Mouse (Mus musculus) heart, adult 8-10 months (tissue): ENCODE measurements around the gene Med17. TPM values are rescaled to one million over a fixed set of nuclear protein-coding genes. Genes with fewer than 3 reads are reported as not detected.
"Not testable (repeated sequence)": the region's sequence is repeated elsewhere in the genome, so short reads cannot be mapped to it uniquely, and the experiment has no call there.

ENCODE experiments used
- DNase-seq: peaks from one replicate; pipeline ENCODE4 v3.0.0; 2022; ENCODE audit warnings: low spot score
- total RNA-seq, 4 experiments: library from RNA; stranded (reverse); gene quantifications; 2 replicates each; pipeline ENCODE4 v1.2.4; 2022

Med17 gene
- 10 to 100 TPM; 14.0 to 17.9 (median 16.1) TPM for total RNA-seq

DNA sequence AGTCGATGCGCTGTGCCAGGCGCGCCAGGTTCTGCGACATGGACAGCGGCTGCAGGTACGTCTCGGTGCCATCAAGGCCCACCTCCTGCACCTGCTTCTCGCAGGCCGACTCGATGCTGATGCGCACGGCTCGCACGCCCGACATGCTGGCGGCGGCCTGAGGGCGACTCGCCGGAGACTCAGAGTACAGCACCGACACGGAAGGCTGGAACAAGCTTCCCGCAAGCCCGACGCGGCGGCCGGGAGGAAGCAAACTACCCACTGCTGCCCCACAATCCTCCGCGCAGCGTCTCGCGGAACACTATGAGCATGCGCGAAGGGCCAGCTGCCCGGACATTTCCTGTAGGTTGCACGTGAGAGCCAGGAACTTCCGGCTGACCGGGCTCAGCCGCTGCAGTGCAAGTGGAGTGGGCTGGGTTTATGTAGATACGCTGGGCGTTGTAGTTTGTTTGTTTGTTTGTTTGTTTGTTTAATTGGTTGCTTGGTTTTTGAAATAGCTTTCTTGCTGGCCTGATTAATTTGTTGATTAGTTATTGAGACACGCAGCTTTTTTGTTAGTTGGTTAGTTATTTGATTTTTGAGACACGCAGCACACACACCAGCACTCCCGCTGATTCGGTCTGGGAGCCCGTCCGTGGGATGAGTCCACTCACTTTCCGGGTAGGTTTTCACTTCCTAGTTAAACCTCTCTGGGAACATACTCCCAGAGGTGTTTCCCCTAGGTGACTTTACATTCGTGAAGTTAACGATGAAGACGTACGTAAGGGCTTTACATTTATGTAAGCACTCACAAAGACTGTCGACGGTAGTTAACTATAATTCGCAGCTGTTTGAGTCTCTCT lies at the start of gene Med17:
Gene Med17 (minus strand): TSS at position 283 of the 842 bp plus-strand sequence.
- DNase-seq: peak; percentile 96

DNA sequence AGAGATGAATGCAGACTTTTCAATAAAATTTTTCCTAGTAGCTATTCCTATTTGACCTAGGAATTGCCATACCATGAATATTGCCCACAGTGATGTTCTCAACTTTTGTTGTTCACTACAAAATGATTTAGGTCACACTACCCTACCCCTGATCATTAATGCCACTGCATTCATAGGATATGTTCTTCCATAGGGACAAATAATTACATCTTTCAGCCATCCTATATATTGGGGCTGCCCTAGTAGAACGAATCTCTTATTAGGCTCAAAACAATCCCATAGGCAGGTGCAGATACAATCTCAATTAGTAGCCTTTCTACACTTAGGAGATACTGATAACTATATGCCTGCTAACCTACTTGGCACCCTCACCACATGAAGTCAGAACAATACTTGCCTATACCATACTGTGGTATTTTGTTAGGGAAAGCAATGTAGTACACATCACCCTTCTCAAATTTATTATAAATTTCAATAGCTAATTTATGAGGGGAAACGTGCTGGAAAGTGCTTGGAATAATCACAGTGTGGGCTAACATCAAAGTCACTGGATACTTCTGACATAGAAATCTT lies 38.5 kb upstream of the Med17 start:
- DNase-seq: no peak

DNA sequence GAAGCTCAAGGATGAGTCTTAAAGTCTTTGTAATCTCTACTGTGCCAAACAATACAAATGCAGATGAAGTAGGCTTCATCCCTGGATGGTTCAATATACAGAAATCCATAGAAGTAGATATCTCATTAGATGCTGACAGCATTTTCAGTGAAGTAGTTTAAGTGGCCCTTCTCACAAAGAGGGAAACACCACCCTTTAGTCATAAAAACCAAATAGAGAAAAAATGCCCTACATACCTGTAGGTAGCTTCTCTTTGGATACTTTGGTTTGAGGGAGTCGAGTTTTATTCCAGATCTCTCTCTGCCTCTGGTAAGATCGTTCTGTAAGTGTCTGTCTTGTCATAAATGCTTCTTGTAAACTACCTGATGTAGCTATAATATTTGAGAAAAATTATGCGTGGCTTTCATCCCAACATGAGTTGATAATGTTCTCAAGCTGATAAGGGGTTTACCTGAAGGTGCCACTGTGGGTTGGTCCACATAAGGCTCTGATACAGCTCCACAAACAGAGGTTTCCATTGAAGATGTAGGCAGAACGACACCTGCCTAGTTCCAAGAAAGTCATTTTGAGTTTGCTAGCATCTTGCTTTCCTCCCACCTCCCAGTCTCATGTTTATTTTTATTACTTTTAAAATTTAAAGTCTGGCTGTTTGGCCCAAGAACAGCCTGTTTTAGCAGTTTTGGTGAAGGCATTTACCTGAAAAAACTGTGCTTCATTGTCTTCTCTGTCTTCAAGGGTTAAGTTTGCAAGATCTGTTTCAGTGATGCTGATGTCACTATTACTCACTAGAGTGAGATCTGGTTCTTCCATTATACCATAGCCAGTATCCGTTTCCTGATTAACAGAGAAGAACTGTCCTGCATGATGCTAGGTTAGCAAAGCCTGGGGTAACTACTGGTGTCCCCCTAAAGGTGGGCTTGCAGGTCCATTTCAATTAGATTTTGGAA lies 37.8 kb upstream of the Med17 start:
- no peak for DNase-seq

DNA sequence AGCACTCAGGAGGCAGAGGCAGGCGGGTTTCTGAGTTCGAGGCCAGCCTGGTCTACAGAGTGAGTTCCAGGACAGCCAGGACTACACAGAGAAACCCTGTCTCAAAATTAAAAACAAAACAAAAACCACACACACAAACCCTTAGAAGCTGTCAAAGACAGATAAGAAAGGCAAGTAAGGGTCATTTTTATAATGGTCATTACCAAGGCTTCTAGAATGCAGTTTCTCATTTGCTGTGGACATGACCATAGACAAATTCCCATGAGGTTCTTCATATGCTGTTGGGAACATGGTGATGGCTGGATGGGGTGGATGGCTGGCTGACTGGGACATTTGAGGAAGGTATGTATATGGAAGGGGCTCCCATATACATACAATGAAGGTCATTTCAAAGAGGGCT lies 36.6 kb upstream of the Med17 start:
- not testable (repeated sequence) for DNase-seq

DNA sequence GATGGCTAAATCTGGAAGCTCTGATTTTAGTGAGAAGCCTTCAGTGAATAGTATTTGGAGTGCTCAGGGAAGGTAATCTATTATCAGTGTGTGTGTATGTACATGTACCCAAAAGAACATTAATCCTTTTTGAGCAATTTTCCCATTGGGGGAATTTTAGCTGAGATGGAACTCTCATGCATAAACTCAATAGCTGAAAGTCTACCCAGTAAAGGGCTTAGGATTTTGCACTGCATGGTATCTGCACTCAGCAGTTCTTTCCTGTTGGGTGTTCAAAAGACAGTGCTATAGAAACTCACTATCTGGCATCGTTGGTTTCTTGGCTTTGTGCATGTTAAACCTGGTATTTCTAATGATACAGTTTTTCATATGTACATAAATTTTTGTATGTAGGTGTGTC lies 34.9 kb upstream of the Med17 start:
- no peak for DNase-seq

DNA sequence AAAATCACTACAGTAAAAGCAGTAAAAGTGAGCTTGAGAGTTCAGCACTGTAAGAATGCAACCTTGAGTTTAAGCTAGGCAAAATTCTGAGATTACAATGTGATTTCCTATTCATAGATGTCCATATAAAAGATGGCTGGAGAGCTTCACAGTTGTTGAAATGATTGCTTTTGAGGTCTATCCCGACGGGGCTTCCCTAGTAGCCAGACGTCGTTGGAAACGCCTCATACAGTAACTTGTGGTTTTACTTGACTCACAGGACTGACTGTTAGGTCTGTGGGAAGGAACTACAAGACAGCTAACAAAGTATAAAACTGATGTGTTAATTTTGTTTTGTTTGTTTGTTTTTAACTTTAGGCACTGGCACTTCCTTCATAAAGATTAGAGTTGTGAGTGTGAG lies 33.9 kb upstream of the Med17 start:
- no peak for DNase-seq

DNA sequence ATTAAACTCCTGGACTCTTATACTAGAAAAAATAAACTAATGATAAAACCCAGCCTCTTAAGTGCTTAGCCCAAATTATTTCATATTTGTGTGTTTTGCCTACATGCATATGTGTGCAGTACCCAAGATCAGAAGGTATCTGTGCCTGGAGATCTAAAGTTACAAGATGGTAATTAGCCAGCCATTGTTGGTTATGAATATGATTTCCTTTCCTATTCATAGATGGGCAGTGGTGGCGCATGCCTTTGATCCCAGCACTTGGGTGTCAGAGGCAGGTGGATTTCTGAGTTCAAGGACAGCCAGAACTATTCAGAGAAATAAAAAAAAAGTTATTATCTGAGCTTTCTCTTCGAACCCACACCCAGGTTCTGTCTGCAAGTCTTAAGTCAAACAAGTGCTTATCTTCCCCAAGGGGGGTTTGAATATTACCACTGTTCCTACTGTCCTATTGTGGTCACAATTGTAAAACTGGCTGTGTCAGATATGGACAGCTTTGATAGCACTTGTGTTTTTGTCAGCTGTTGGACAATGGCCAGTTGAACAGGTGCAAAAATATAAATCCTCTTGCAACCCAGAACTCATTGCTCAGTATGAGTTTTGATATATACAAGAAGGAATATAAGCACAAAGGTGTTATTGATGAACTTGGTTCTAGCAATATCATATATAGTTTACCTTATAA lies 32.5 kb upstream of the Med17 start:
- DNase-seq: no peak

DNA sequence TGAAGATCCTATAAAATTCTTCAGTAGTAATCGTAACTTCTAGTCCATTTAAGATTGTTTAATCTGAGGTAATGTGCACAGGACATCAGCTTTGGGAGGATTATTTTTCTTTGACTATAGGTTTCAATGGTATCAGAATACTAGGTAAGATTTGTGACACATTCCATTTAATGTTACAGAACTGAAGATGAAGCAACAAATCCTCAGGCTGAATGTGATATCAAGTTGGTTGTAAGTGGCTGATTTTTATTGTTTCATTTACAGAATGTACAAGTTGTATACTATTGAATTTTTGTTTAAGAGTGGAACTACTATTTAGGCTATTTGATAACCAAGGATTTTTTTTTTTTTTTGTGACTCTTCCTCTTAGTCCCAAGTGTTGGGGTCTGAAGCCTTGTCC lies 30.4 kb upstream of the Med17 start:
- no peak for DNase-seq

DNA sequence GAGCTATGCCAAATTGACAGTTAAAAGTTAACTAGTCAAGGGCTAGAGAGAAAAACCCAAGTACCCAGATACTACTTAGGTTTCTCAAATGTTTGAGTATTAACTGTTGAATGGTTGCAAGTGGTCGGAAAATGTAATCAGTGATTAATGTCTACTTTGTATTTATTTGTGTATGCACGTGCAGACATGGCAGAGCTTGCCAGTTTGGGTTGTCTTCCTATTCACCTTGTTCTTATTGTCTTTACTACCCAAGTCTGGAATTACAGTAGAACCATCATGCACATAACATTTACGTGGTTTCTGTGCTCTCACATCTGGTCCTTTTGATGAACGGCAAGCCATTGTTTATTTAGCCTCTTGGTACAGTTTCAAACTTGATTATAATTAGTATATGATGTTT lies 29.7 kb upstream of the Med17 start:
- DNase-seq: no peak

DNA sequence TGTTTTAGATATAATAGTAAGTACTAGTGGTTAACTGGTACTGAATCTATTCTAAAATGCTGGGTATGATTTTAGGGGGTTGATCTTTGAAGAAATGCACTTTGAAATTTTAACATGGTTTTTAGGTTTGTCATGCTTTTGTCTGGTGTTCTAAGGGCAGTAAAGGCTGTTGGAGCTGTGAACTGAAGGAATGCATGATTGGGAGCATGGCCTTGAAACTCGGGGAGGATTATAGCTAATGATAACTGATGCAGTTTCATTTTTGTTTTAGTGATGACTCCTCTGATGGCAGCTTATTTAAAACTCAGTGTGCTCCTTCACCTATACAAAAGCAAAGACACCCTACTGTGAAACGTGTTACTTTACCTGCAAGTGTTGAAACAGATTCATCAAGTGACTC lies 28.5 kb upstream of the Med17 start:
- no peak for DNase-seq

DNA sequence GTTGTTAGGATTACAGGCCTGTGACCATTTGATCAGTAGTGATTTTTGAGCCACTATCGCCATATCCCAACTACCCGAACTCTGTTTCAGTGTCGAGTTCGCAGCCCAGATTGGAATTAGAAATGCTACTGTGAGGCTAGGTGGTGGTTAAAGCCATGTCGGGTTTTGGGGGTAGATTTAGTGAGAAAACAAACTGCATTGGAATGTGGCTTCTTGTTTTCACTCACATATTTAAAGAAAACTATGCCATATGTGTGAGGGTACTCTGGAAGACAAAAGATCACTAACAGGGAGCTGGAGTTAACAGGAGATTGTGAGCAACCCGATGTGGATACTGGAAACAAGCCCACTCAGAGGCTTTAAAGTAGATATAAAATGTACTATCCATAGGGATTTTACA lies 27.5 kb upstream of the Med17 start:
- no peak for DNase-seq

DNA sequence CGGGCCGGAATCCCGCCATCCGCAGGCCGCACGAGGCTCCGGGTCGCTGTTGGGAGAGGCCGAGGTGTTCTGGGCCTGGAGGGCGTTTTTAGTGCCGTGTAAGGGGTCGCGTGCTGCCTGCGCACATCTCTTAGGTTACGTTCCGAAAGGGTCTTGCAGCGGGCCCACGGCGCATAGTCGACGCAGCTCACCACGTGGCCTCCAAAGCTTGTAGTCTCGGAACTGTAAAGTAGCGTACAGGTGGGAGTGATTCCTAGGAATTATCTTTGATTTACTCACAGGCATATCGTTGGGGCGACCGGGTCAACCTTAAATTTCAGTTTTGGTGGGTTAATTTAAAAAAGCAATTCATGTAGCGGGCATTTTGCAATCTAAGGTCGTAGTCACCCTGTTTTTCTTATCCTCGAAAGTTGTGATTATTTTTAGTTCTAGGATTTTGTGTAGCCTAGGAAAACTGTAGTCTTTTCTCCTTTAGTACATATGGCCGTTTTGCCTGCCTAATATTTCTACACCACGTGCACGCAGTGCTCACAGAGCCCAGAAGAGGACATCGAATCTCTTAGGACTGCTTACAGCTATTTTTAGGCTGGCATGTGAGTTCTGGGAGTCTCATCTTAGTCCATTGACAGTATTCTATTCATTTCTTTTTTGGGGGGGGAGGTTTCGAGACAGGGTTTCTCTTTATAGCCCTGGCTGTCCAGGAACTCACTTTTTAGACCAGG lies 26.8 kb upstream of the Med17 start, which contains the start of gene 4931406C07Rik:
Gene 4931406C07Rik (minus strand): TSS at position 51 of the 722 bp plus-strand sequence.
- DNase-seq: peak; percentile 19

DNA sequence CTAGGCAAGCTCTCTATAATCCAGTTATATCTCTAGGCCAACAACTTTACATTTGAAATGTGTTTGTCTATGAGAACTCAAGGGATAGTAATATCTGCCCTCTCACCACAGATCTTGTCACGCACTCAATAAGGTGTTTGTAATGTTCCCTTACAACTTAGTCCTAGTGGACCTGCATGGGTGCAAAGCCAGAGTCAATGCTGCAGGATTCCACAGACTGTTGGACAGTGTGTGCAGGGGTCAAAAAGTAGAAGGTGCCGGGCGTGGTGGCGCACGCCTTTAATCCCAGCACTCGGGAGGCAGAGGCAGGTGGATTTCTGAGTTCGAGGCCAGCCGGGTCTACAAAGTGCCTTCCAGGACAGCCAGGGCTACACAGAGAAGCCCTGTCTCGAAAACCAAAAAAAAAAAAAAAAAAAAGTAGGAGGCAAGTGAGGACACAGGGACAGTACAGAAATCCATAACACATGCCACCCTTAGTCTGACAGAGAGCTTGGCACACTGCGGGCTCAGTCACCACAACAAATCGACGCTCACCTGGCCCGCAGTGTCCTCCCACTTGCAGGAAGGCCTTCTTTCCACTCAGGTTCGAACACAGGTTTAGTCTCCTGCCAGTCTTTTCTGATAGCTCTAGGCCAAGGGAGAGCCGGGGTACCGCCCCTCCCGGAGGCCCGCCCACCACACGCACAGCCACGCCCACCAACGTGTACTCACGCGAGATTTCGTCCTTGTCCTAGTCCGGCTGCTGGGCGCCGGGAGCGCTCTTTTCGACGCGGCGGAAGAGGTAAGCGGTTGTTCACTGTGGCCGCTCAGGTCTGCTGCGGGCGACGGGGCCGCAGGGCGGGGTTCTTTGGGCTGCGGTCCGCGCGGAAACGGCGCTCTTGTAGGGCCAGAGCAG lies 26.0 kb upstream of the Med17 start, which contains the start of gene Taf1d:
Gene Taf1d (plus strand): TSS at position 712 of the 895 bp plus-strand sequence.
- DNase-seq: peak; percentile 98

DNA sequence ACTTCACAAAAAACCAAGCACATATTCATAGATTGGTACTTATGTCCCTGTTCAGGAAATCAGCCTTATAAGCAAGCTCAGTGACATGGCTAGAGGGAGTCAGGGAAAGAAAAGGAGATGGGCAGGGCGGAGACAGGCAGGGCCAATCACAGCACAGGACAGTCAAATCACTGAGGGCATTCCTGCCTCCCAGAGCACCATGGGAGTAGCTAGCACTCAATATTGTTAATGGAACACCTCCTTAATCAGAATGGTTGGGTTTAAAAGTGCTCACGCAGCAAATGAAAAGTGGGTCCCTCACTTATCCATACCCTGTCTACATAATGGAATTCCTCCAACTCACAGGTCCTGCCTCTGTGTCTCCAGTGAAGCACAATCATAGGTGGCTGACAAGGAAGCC lies 23.1 kb upstream of the Med17 start:
- DNase-seq: no peak

DNA sequence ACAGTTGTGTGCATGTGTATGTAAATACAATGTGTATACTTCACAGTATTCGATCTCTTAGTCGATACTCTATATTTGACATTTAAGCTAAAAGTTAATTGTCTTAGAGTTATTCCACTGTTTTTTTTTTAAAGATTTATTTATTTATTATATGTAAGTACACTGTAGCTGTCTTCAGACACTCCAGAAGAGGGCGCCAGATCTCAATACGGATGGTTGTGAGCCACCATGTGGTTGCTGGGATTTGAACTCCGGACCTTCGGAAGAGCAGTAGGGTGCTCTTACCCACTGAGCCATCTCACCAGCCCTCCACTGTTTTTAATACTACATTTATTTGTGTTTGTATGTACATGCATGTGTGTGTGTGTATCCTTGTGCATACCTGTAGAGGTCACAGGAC lies 22.3 kb upstream of the Med17 start:
- DNase-seq: not testable (repeated sequence)

DNA sequence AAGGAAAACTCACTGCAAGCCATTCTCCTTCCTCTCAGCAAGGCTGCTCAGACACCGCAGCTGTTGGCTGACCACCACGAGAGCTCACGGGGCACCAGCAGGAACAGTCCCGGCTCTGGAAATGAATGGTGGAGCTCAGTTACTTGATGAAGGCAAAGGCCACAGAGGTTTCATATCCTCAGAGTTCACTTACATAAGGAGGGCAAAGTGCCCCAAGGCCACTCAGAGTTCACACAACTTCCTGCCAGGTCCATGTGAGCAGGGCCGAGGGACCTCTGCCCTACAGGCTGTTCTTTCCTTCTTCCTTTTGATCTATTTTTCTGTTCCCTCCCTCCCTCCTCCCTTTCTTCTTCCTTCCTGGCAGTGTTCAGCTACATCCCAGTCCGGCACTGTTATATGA lies 21.7 kb upstream of the Med17 start:
- peak; percentile 37 for DNase-seq

DNA sequence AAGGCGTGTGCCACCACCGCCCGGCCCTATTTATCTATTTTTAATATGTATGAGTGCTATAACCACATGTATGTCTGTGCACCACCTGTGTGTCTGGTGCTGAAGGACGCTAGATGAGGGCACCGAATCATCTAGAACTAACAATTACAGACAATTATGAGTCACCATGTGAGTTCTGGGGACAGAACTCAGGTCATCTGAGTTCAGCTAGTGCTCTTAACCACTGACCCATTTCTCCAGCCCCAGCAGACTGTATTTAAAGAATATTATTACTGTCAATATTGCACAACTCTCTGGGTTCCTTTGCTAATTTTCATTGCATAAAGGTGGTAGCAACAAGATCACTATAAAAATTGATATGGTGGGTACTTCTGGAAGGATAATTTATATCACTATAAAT lies 20.3 kb upstream of the Med17 start:
- DNase-seq: no peak

DNA sequence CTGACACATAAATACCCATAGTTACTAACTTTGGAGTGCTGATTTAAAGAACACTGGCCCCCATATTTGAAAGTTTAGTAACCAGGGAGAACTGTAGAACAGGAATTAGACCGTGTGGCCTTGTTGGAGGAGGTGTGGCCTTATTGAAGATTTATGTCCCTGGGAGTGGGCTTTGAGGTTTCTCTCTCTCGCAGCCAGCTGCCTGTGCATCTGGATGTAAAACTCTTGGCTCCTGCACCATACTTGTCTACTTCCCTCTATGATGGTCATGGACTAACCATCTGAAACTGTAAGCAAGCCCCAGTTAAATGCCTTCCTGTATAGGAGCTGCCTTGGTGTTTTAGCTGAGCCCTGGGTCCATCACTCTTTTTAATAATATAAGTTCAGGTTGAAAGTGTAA lies 18.7 kb upstream of the Med17 start:
- no peak for DNase-seq

DNA sequence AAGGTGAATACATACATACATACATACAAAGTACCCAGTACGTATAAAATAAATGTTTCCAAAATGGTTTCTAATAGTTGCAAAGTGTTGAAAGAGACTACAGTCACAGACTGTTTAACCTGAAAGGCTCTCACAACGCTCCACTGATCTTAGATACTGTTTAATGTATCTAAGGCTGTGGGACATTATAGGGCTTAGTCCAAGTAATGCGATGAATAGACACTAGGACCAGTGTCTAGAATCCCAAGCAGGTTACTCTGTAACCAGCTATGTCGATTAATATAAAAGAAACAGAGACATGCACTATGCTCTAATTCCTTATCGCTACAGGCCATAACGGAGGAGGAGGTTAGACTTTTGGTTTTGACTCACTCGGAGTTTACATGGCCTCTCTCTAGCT lies 17.4 kb upstream of the Med17 start:
- DNase-seq: no peak

DNA sequence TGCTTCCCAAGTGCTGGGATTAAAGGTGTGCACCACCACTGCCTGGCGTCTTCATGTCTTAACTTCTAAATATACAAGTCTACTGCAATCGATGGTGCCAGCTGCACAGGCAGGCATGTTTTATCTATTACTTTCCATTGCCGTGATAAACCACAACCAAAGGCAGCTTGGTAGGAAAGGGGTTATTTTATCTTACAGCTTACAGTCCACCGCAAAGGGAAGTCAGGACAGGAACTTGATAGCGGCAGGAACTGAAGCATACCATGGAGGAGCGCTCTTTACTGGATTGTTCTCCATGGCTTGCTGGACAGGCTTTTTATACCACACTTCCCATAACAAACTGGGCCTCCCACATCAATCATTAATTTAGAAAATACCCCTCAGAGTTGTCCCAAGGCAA lies 9.5 kb upstream of the Med17 start:
- no peak for DNase-seq
